Mouse (Mus musculus) spleen, postnatal 0 days (tissue): ENCODE results near the gene Pkn3. TPM values are rescaled to one million over a fixed set of nuclear protein-coding genes. Genes with fewer than 3 reads are reported as not detected.

ENCODE experiments used
- polyA plus RNA-seq: library from polyadenylated mRNA; unstranded; fragments of >200 nt; fragmentation: Nextera tagmentation; extraction: Ambion mirVana; gene quantifications from 2 replicates; pipeline ENCODE4 v1.2.1, GENCODE M21; 2015

Pkn3 gene
- 1.6 and 2.5 TPM in 2 replicates for polyA plus RNA-seq

GRCm38 (mm10) chr2:30077502-30078348 is at the start of gene Pkn3:
Gene Pkn3 (plus strand): TSS chr2:30077684.

DNA sequence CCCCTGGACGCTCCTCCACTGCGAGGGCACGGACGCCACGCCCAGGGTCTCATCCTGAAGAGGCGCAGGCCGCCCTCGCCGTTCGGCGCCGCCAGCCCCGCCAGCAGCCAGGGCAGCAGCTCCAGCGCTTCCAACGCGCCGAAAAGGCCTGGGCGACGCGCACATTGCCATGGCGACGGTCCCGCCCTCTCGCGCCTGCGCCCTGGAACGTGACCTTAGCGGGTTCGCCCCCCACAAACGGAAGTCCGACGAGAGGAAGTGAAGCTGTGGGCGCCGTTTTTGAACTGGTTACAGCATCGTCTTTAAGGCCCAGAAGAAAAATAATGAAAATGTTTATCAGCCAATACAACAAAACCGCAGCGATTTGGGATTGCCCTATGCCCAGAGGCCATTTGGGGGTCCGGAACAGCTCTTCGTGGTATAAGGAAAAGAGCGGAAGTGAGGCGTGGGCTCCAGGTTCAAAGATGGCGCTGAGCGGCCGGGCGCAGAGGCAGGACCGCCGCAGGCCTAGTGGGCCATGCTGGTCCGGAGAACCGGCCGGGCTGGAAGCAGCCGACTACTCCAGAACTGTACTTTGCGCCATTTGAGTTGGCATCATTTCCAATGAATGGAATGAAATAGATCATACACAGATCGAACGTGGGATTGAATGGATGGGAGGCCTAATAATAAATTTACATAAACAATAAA is 28.6 kb upstream of the Pkn3 start, which contains the start of gene Wdr34:
TSS of gene Wdr34 (minus strand) at position 183 of the 690 bp plus-strand sequence.

DNA sequence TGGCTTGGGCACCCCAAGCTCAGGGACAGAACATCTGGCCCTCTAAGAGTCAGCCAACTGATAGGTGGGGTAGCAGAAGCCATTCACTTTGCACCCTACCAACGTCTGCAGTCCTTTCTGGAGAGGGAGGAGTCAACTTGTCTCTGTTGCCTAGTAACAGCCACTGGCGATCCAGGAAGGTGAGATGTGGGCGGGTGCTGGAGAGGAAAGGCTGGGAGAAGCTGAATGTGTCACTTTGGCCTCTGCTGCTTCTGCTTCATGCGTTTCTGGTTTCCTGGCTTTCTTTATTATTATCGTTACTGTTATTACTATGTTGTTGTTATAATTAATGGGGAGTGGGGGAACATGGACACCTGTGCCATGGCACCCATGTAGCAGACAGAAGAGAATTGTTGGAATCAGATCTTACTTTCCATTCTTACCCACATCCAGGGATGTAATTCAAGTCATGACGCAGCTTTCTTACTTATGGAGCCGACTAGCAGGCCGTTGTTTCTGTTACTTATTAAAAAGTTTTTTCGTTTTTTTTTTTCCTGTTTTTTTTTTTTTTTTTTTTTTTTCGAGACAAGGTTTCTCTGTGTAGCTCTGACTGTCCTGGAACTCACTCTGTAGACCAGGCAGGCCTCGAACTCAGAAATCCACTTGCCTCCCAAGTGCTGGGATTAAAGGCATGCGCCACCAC is 20.1 kb upstream of the Pkn3 start, which contains the start of gene Set:
TSS of gene Set (plus strand) at position 156 of the 682 bp plus-strand sequence.

GRCm38 (mm10) chr2:30093471-30094207 is 16.2 kb downstream of the Pkn3 start, which contains the start of gene Zdhhc12:
Gene Zdhhc12 (minus strand): TSS chr2:30093648.

GRCm38 (mm10) chr2:30124472-30125274 is 47.2 kb downstream of the Pkn3 start, which contains the start of gene Zer1:
Gene Zer1 (minus strand): TSS chr2:30124585.

GRCm38 (mm10) chr2:30133613-30134377 is 56.3 kb downstream of the Pkn3 start, which contains the start of gene Tbc1d13:
Gene Tbc1d13 (plus strand): TSS chr2:30133746.

Other genes with a start within 250 kb of the Pkn3 start
- 27.7 and 27.9 TPM in 2 replicates for gene Cercam, start 208.5 kb upstream of the Pkn3 start, polyA plus RNA-seq
- gene Odf2, start 188.5 kb upstream of the Pkn3 start, polyA plus RNA-seq: 51.8 and 52.4 TPM in 2 replicates
- gene Gle1, start 142.3 kb upstream of the Pkn3 start, polyA plus RNA-seq: 28.8 and 30.2 TPM in 2 replicates
- 23.0 and 27.3 TPM in 2 replicates for gene Sptan1, start 112.1 kb upstream of the Pkn3 start, polyA plus RNA-seq
- 18.2 and 19.8 TPM in 2 replicates for gene Wdr34, start 28.8 kb upstream of the Pkn3 start, polyA plus RNA-seq
- 292 TPM in 2 replicates for gene Set, start 20.3 kb upstream of the Pkn3 start, polyA plus RNA-seq
- gene Zdhhc12, start 16.0 kb downstream of the Pkn3 start, polyA plus RNA-seq: 15.7 and 16.2 TPM in 2 replicates
- gene Zer1, start 46.9 kb downstream of the Pkn3 start, polyA plus RNA-seq: 5.2 and 6.0 TPM in 2 replicates
- gene Tbc1d13, start 56.1 kb downstream of the Pkn3 start, polyA plus RNA-seq: 4.7 TPM in 2 replicates
- gene Endog, start 93.8 kb downstream of the Pkn3 start, polyA plus RNA-seq: 15.6 and 15.9 TPM in 2 replicates
- 21.5 and 24.4 TPM in 2 replicates for gene Spout1, start 100.8 kb downstream of the Pkn3 start, polyA plus RNA-seq
- 5.0 and 5.9 TPM in 2 replicates for gene Kyat1, start 128.2 kb downstream of the Pkn3 start, polyA plus RNA-seq
- 17.3 and 19.2 TPM in 2 replicates for gene Lrrc8a, start 160.0 kb downstream of the Pkn3 start, polyA plus RNA-seq
- 0.06 and 0.08 TPM in 2 replicates for gene Gm28035, start 162.9 kb downstream of the Pkn3 start, polyA plus RNA-seq
- 4.4 and 6.5 TPM in 2 replicates for gene Phyhd1, start 188.5 kb downstream of the Pkn3 start, polyA plus RNA-seq
- not detected in 2 replicates for gene Gm28038, start 203.4 kb downstream of the Pkn3 start, polyA plus RNA-seq
- 12.5 and 13.7 TPM in 2 replicates for gene Dolk, start 208.7 kb downstream of the Pkn3 start, polyA plus RNA-seq
- gene Nup188, start 208.7 kb downstream of the Pkn3 start, polyA plus RNA-seq: 17.0 and 17.5 TPM in 2 replicates